Mouse (Mus musculus): ENCODE measurements around the gene Gps2. TPM values are rescaled to one million over a fixed set of nuclear protein-coding genes. Genes with fewer than 3 reads are reported as not detected.
"Not testable (repeated sequence)": the region's sequence is repeated elsewhere in the genome, so short reads cannot be mapped to it uniquely, and the experiment has no call there.

The Gps2 gene
- polyA plus RNA-seq, 1 experiment: 23.6 TPM

DNA sequence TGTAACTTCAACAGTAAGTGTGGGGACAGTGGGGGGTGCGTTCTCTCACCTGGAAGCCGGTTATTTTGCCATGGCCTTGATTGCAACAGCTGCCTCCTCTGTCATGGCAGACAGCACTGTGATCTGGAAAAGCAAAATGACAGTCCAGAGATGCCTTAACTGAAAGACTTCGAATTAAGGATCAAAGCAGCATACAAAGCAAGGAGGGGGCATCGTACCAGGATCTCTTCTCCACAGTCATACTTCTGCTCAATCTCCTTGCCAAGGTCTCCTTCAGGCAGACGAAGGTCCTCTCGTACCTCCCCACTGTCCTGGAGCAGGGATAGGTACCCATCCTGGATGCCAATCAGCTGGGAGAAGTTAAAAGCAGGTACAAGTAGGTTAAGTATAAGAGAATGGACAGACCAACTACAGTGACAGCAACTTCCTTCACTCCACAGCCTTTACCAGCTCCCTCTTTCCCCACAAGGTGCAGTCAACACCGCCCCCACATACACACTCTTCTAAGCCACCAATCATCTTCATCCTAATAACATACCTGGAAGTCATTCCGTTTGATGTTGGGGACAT, 3.8 kb downstream of the Gps2 start:
- H3K4me1 ChIP-seq (ENCODE audit: control insufficient read depth, insufficient read depth, insufficient read length, low read length): peaks cover 6% of the 10 kb centered on the region
- no peak overlapping the region for H3K4me3 ChIP-seq (ENCODE audit: insufficient read depth, low read depth, low read length)
- no peak overlapping the region for H3K27ac ChIP-seq (replicated peaks; ENCODE audit: low read depth, low read length)

DNA sequence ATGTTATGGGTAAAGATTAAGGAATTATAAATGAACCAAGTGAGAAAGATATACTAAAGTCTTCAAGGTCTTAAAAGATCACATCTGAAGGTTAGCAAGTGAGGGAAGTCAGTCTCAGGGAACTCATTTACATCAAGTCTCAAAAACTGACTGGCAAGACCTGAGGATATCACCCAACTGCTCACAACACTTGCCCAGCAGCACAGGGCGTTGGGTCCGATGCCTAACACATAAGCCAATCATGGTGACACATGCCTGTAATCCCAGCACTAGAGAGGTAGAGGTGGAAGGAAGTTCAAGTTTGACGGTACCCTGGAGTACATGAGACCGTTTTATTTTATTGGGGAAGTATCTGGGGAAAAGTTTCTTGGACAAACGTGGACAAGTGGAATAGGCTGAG, 4.4 kb downstream of the Gps2 start:
- no peak overlapping the region for H3K27ac ChIP-seq (replicated peaks; ENCODE audit: low read depth, low read length)
- no peak overlapping the region for H3K4me3 ChIP-seq (ENCODE audit: insufficient read depth, low read depth, low read length)
- H3K4me1 ChIP-seq (ENCODE audit: control insufficient read depth, insufficient read depth, insufficient read length, low read length): peaks cover 6% of the 10 kb centered on the region

DNA sequence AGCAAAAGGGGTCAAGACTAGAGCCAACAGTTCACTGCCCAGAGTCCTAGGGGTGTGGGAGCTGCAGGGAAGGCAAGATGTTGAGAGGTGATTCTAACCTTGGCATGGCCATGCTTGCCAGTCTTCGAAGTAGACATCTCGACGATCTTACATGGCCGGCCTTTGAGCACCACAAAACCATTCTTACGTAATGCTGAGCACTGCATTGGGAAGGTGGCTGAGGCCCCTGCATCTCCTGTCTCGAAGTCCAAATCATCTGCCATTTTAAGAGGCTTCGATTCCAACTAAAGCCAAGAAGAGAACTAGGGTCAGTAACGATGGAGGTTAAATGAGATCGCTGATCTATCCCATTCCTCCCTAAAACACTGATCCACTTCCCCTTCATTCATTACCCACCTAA, 5.4 kb downstream of the Gps2 start:
- H3K27ac ChIP-seq (replicated peaks; ENCODE audit: low read depth, low read length): no peak overlapping the region
- H3K4me3 ChIP-seq (ENCODE audit: insufficient read depth, low read depth, low read length): peak overlapping the region; percentile 72
- peaks cover 3% of the 10 kb centered on the region for H3K4me1 ChIP-seq (ENCODE audit: control insufficient read depth, insufficient read depth, insufficient read length, low read length)

DNA sequence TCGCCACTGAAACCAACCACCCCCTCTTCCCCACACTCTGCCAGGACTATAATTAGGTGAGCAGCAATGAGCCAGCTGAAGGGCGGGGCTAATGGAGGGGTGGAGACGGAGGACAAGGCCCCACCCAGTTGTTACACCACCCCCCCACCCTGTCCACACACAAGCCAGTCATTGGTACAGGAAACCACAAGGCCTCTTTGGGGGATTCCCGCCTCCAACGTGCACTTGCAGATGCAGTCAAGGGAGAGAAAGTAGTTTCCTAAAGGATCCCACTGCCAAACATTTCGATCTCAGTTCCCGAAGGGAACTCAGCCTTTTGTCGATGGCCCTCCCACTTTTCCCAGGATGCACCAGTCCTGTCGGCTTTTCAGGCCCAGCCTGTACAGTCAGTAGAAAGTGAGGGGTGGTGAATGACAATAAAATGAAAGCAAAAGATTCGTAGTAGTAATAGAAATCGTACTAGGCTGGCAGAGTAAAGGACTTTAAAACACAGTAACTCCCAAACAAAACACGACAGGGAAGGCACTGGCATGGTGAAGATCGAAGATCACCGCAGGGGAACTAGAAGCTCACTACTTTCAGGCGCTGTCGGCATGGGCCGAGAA, 6.1 kb downstream of the Gps2 start:
- peak overlapping the region; percentile 83 for H3K27ac ChIP-seq (replicated peaks; ENCODE audit: low read depth, low read length)
- H3K4me1 ChIP-seq (ENCODE audit: control insufficient read depth, insufficient read depth, insufficient read length, low read length): peaks cover 3% of the 10 kb centered on the region
- peak overlapping the region; percentile 72 for H3K4me3 ChIP-seq (ENCODE audit: insufficient read depth, low read depth, low read length)

DNA sequence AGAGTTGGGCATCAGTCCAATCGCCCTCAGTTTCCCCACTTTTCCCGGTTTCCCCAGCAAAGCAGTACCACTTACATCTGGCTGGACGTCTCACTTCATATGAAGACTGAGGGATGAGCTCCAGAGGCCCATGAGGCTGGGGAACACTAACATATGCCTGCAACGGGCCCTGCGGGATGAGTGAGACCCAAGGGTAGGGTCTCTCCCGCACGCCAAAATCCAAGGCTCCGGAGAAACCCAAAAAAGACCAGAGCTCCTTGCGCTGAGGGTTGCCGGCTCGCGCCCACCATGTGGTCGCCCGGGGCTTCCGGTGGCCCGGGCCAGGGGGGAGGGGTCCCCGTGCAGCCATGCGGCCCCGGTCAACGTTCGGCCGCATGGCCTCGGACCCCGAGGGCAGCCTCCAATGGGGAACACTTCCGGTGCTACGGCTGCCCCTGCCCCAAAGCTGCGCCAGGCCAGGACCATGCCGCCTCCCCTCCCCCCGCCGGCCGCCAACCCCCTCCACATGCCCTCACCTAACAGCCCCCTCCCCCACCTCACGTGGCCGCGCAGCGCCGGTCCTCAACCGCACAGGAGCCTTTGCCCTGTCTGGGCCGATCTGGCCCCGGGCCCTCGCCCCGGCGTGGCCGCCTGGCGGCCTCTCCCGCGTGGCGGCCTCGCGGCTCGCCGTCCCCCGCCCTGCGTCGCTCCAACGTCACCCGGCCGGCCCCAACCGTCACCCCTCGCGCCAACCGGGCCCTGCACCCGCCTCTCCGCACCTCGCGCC, 6.8 kb downstream of the Gps2 start:
- Histone ChIP-seq H3K27ac (replicated peaks; ENCODE audit: low read depth, low read length) (peak overlapping the region; percentile 83), H3K4me3 (ENCODE audit: insufficient read depth, low read depth, low read length) (peak overlapping the region; percentile 72), H3K4me1 (ENCODE audit: control insufficient read depth, insufficient read depth, insufficient read length, low read length) (peaks cover 3% of the 10 kb centered on the region)

DNA sequence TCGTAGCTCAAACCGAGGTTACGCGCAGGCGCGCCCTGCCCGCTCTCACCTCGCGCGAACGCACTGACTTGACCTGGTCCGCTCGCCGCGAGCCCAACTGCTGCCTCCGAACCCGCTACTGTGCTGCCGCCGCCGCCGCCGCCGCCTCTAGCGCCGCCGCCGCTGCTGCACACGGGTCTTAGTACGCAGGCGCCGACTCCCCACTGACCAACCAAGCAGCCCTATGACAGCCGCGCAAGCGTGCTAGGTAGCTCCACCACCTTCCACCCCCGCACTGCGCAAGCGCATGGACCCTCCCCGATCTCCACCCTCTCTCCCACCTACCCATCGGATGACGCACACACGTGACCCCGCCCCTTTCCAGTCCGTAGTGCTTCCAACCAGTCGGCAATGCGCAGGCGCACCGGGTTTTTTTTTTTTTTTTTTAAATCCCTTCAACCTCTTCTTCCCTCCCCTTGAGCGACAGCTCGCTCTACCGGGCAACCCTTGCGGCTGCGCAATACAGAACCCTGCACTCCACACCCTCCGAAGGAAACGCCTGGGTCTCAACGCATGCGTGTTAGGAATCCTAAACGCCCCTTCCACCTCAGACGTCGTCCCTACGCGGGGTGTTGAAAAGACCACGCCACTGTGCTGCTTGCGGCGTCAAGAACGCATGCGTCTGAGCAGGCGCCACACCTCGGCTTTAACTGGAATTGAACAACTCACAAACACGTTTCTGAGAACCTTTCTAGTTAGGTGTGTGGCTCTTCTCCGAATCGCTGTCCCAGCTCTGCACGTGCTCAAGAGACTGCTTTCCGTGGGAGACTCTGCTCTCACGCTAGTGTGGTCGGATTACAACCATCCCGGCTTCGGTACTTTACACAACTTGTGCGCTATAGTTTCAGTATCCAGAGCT, 7.7 kb downstream of the Gps2 start, which contains the start of gene Eif5a:
Gene Eif5a (minus strand): TSS at position 845 of the 898 bp plus-strand sequence.
- Histone ChIP-seq H3K27ac (replicated peaks; ENCODE audit: low read depth, low read length) (peak within 1 kb of the TSS; percentile 91), H3K4me1 (ENCODE audit: control insufficient read depth, insufficient read depth, insufficient read length, low read length) (peaks cover 3% of the 10 kb centered on the region), H3K4me3 (ENCODE audit: insufficient read depth, low read depth, low read length) (peak within 1 kb of the TSS; percentile 72)

DNA sequence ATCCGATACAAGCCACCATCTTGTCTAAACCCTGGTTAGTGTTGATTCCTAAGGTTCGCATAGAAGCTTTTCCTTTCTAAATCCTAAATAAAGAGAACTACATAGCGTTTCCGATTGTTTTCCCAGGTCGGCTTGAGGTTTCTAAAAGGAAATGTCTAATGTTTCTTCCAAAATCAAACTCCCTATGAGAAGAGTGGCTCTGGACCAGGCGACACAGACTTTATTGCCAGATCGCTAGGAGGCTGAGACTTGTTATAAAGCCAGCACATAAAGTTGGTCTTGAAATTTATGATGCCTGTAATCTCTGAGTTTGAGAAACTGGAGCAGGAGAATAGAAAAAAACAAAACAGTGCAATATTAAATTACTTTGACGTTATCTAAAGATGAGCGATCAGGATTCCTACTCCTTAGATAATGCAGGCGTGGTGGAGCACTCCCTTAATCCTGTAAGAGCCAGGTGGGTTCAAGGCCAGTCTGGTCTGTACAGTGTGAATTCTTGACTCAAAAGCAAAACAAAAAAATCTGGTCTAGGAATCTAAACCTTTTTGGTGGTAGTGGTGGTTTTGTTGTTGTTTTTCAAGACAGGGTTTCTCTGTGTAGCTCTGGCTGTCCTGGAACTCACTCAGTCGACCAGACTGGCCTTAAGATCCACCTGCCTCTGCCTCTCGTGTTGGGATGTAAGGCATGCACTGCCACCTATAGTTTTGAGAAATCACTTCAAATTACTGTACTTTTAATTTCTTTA, 8.5 kb downstream of the Gps2 start:
- peak overlapping the region; percentile 65 for H3K4me3 ChIP-seq (ENCODE audit: insufficient read depth, low read depth, low read length)

DNA sequence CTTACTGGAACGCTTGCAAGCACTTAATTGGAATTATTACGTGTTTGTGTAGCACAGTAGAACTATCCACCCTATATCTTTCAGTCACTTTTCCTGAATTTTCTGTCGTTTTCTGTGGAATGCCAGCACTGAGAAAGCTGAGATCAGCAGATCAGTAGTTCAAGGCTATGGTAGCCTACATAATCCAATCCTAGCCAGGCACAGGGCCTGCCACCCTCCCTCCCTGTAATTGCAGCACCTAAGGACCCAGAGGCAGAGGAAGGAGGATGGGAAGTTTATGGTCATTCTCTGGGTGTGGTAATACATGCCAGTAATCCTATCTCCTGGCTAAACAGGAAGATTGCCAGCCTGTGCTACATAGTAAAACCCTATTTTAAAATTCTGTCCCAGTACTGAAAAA, 9.1 kb downstream of the Gps2 start:
- Histone ChIP-seq H3K4me1 (ENCODE audit: control insufficient read depth, insufficient read depth, insufficient read length, low read length) (peaks cover 3% of the 10 kb centered on the region), H3K27ac (replicated peaks; ENCODE audit: low read depth, low read length) (no peak overlapping the region; the same call in 1 of the 2 replicates), H3K4me3 (ENCODE audit: insufficient read depth, low read depth, low read length) (no peak overlapping the region)

More for the DNA sequence above, 8.5 kb downstream of the Gps2 start:
- Histone ChIP-seq H3K27ac (replicated peaks; ENCODE audit: low read depth, low read length) (peak overlapping the region; percentile 91), H3K4me1 (ENCODE audit: control insufficient read depth, insufficient read depth, insufficient read length, low read length) (peaks cover 3% of the 10 kb centered on the region)

DNA sequence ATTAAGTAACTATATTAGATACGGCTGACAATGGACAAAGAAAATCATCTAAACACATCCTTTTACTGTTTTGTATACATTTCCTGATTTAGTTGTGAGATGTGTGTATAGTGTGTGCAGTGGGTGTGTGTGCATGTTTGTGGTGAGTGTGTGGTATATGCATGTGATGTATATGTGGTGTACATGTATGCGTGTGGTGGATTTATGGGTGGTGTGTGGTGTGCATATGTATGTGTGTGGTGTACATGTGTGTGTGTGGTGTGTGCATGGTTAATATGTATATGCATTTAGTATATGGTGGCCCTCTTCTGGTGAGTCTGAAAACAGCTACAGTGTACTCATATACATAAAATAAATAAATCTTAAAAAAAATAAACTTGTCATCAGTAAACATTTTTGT, 13.8 kb downstream of the Gps2 start:
- H3K4me1 ChIP-seq (ENCODE audit: control insufficient read depth, insufficient read depth, insufficient read length, low read length): peaks cover under 1% of the 10 kb centered on the region
- no peak overlapping the region for H3K27ac ChIP-seq (replicated peaks; ENCODE audit: low read depth, low read length)
- H3K4me3 ChIP-seq (ENCODE audit: insufficient read depth, low read depth, low read length): no peak overlapping the region

DNA sequence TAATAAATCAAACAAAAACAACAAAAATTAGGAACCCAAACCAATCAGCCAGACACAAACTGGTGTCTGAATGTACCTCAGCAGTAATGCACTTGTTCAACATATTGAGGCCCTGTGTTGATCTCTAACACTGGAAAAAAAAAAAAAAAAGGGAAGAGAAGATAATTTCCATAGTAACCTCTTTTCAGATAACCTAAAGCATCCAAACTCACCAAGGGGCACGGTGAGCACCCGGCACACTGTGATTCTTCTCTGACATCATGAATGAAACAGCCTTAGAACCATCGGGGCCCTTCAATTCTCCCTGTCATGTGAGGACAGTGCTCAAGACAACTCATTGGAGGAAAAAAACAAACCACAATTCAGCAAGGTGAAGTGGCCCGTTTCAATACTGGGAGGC, 16.0 kb downstream of the Gps2 start:
- H3K27ac ChIP-seq (replicated peaks; ENCODE audit: low read depth, low read length): no peak overlapping the region; the same call in 1 of the 2 replicates
- H3K4me3 ChIP-seq (ENCODE audit: insufficient read depth, low read depth, low read length): no peak overlapping the region
- H3K4me1 ChIP-seq (ENCODE audit: control insufficient read depth, insufficient read depth, insufficient read length, low read length): no peaks in the 10 kb centered on the region

DNA sequence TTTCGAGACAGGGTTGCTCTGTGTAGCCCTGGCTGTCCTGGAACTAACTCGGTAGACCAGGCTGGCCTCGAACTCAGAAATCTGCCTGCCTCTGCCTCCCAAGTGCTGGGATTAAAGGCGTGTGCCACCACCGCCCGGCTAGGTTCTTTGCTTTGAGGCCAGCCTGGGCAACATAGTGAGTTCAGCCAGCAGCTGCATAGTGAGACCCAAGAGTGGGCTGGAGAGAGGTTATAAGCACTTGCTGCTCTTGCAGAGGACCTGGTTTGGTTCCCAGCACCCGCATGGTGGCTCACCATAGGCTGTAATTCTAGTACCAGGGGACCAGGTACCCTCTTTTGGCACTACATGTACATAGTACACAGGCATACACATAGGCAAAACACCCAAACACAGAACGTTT, 16.5 kb downstream of the Gps2 start:
- not testable (repeated sequence) for H3K4me3 ChIP-seq (ENCODE audit: insufficient read depth, low read depth, low read length); H3K4me1 ChIP-seq (ENCODE audit: control insufficient read depth, insufficient read depth, insufficient read length, low read length); H3K27ac ChIP-seq (replicated peaks; ENCODE audit: low read depth, low read length)

DNA sequence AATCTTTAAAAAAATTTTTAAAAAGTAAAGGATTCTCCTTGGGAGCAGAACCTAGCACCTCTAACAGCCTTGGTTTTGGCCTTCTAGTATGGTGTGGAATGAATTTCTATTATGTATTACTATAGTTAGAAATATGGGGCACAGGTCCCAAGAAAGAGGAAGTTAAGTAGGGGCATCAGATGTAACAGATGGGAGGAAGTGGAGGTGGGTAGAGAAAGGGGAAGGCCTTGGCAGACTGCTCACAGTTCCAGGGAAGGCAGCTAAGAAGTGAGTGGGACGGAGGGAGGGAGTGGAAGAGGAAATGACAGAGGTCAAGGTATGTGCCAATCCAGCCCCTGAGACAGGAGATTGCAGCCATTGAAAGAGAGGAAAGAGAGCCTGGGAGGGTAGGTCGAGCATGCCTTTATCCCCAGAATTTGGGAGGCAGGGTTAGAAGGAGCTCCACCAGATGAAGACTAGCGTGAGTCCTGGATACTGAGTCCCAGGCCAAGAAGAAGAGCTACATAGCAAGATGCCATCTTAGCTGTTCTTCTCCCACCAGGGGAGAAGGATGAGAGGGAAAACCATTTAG, 17.4 kb downstream of the Gps2 start:
- Histone ChIP-seq H3K27ac (replicated peaks; ENCODE audit: low read depth, low read length) (no peak overlapping the region; the same call in 1 of the 2 replicates), H3K4me1 (ENCODE audit: control insufficient read depth, insufficient read depth, insufficient read length, low read length) (no peaks in the 10 kb centered on the region), H3K4me3 (ENCODE audit: insufficient read depth, low read depth, low read length) (no peak overlapping the region)

DNA sequence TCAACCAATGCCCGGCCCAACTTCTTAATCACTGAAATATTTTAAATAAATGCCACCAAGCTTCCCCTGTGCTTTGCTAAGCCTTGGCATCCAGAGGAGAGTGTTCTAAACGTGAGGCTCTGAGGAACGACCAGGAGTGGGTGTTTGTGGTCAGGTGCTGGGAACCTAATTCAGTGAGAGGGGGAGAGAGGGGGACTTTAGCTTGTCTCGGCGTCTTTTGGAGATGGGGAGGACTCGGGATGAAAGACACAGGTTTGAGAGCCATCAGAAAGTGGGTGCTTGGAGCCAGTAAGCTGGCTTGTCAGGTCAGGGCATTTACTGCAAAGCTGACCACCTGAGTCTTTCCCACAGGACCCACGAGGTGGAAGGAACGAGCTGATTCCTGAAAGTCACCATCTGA, 18.1 kb downstream of the Gps2 start:
- Histone ChIP-seq H3K4me1 (ENCODE audit: control insufficient read depth, insufficient read depth, insufficient read length, low read length) (no peaks in the 10 kb centered on the region), H3K4me3 (ENCODE audit: insufficient read depth, low read depth, low read length) (no peak overlapping the region), H3K27ac (replicated peaks; ENCODE audit: low read depth, low read length) (no peak overlapping the region)

DNA sequence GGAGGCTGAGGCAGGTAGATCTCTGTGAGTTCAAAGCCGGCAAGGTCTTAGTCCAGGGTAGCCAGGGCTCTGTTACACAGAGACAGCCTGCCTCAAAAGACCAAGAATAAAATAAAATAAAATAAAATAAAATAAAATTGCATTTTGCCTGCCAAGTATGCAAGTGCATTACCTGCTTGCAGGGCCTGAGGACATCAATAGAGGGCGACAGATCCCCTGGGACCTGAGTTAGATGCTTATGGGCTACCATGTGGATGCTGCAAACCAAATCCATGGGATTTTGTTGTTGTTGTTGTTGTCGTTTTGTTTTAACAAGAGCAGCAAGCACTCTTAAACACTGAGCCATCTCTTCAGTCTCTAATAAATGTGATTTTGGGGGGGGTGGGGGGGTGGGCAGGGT, 18.6 kb downstream of the Gps2 start:
- Histone ChIP-seq H3K4me3 (ENCODE audit: insufficient read depth, low read depth, low read length) (no peak overlapping the region), H3K27ac (replicated peaks; ENCODE audit: low read depth, low read length) (no peak overlapping the region), H3K4me1 (ENCODE audit: control insufficient read depth, insufficient read depth, insufficient read length, low read length) (no peaks in the 10 kb centered on the region)

Data from brown adipose tissue, adult 24 weeks (tissue).